Mouse (Mus musculus): Measurements from ENCODE around the gene Lims1.

Lims1 gene

GRCm38 (mm10) chr10:58350600-58350999 is 27.3 kb downstream of the Lims1 start:
- no peak for DNase-seq (ENCODE audit: low spot score)

GRCm38 (mm10) chr10:58351670-58352069 is 28.4 kb downstream of the Lims1 start:
- DNase-seq (ENCODE audit: low spot score) = no peak

GRCm38 (mm10) chr10:58352364-58352763 is 29.1 kb downstream of the Lims1 start:
- no peak for DNase-seq (ENCODE audit: low spot score)

- no peak for DNase-seq (ENCODE audit: low spot score)
These were observed 31.3 kb downstream of the Lims1 start for GRCm38 (mm10) chr10:58354561-58354960.

- no peak for DNase-seq (ENCODE audit: low spot score)
These were observed 33.2 kb downstream of the Lims1 start for GRCm38 (mm10) chr10:58356460-58356859.

GRCm38 (mm10) chr10:58359123-58359522 is 35.9 kb downstream of the Lims1 start:
- no peak for DNase-seq (ENCODE audit: low spot score)

GRCm38 (mm10) chr10:58359952-58360351 is 36.7 kb downstream of the Lims1 start:
- no peak for DNase-seq (ENCODE audit: low spot score)

- DNase-seq (ENCODE audit: low spot score) = no peak
These were observed 39.5 kb downstream of the Lims1 start for GRCm38 (mm10) chr10:58362745-58363144.

- DNase-seq (ENCODE audit: low spot score) = no peak
These were observed 41.7 kb downstream of the Lims1 start for GRCm38 (mm10) chr10:58364770-58365515.

GRCm38 (mm10) chr10:58368791-58369706 is 45.8 kb downstream of the Lims1 start:
- DNase-seq (ENCODE audit: low spot score) = no peak

GRCm38 (mm10) chr10:58369707-58370093 is 46.4 kb downstream of the Lims1 start:
- DNase-seq (ENCODE audit: low spot score) = no peak

- no peak for DNase-seq (ENCODE audit: low spot score)
These were observed 46.9 kb downstream of the Lims1 start for GRCm38 (mm10) chr10:58370143-58370542.

GRCm38 (mm10) chr10:58370559-58370958 is 47.3 kb downstream of the Lims1 start:
- DNase-seq (ENCODE audit: low spot score) = no peak

- no peak for DNase-seq (ENCODE audit: low spot score)
These were observed 48.1 kb downstream of the Lims1 start for GRCm38 (mm10) chr10:58371279-58371842.

- no peak for DNase-seq (ENCODE audit: low spot score)
These were observed 49.3 kb downstream of the Lims1 start for GRCm38 (mm10) chr10:58372430-58373030.

- no peak for DNase-seq (ENCODE audit: low spot score)
These were observed 50.6 kb downstream of the Lims1 start for GRCm38 (mm10) chr10:58373829-58374228.

- DNase-seq (ENCODE audit: low spot score) = no peak
These were observed 54.4 kb downstream of the Lims1 start for GRCm38 (mm10) chr10:58377592-58378197.

GRCm38 (mm10) chr10:58378380-58378779 is 55.1 kb downstream of the Lims1 start:
- no peak for DNase-seq (ENCODE audit: low spot score)

GRCm38 (mm10) chr10:58379699-58380098 is 56.4 kb downstream of the Lims1 start:
- DNase-seq (ENCODE audit: low spot score) = no peak

- no peak for DNase-seq (ENCODE audit: low spot score)
These were observed 58.6 kb downstream of the Lims1 start for GRCm38 (mm10) chr10:58381904-58382303.

- no peak for DNase-seq (ENCODE audit: low spot score)
These were observed 59.4 kb downstream of the Lims1 start for GRCm38 (mm10) chr10:58382621-58383101.

- no peak for DNase-seq (ENCODE audit: low spot score)
These were observed 60.0 kb downstream of the Lims1 start for GRCm38 (mm10) chr10:58383282-58383681.

All from ovary, adult 18-20 months (tissue).